Mouse (Mus musculus) liver, embryonic 11.5 days (tissue): ENCODE measurements at regions not wholly inside any gene's neighbourhood (a gene's known extent, or its start where the extent isn't known, plus 50 kb on each side); places are given as distances from the start of the nearest gene placed in this dataset.

Experiments used
- ATAC-seq: fragments of 200-750 bp; cut with Nextera tagmentation; replicated peaks from 2 replicates; pipeline ENCODE4 v1.8.0; 2017; ENCODE audit warnings: moderate number of reproducible peaks, mild to moderate bottlenecking, moderate TSS enrichment, moderate library complexity; ENCODE audit not compliant: low FRiP score
- DNase-seq: peaks from one replicate; pipeline ENCODE4 v3.0.0-alpha.2; 2017; ENCODE audit warnings: low spot score
- H3K27ac ChIP-seq: fragments of 300-500 bp; sonication (generic); 2 replicates; pipeline ENCODE4 v1.5.1; 2014; ENCODE audit warnings: mild to moderate bottlenecking, low read depth, low read length, control low read depth
- H3K27me3 ChIP-seq: fragments of 300-500 bp; sonication (generic); replicated peaks from 2 replicates; pipeline ENCODE4 v1.6.1; 2014; ENCODE audit warnings: low read length, mixed read lengths; ENCODE audit not compliant: control insufficient read depth, insufficient read depth
- H3K36me3 ChIP-seq: fragments of 300-500 bp; sonication (generic); 2 replicates; pipeline ENCODE4 v1.6.1; 2014; ENCODE audit warnings: mild to moderate bottlenecking, low read length, moderate library complexity, mixed read lengths; ENCODE audit not compliant: control insufficient read depth, insufficient read depth
- H3K4me1 ChIP-seq: fragments of 300-500 bp; sonication (generic); replicated peaks from 2 replicates; pipeline ENCODE4 v1.6.1; 2014; ENCODE audit warnings: low read length, mixed read lengths; ENCODE audit not compliant: control insufficient read depth, insufficient read depth
- H3K4me2 ChIP-seq: fragments of 300-500 bp; sonication (generic); 2 replicates; pipeline ENCODE4 v1.6.1; 2014; ENCODE audit warnings: mild to moderate bottlenecking, control low read depth, moderate library complexity
- H3K4me3 ChIP-seq: fragments of 300-500 bp; sonication (generic); 2 replicates; pipeline ENCODE4 v1.5.1; 2014; ENCODE audit warnings: low read depth, low read length, control low read depth
- H3K9ac ChIP-seq: fragments of 300-500 bp; sonication (generic); 2 replicates; pipeline ENCODE4 v1.6.1; 2014; ENCODE audit warnings: low read depth, low read length, control low read depth
- H3K9me3 ChIP-seq: fragments of 300-500 bp; sonication (generic); 2 replicates; pipeline ENCODE4 v1.6.1; 2016; ENCODE audit warnings: low read length, inconsistent platforms, mixed read lengths; ENCODE audit not compliant: control insufficient read depth
- WGBS: fragments of 180-500 bp; shearing (Covaris S2); extraction: QIAGEN DNeasy Blood & Tissue Kit; methylation state at CpG from one replicate; pipeline ENCODE4 v1.1.7; 2014; 5-methylcytosine and 5-hydroxymethylcytosine counted together

GRCm38 (mm10) chr3:147101765-147102113 is 249.6 kb downstream of the Ttll7 start:
- Histone ChIP-seq H3K4me3 (no peak overlapping the region), H3K27ac (no peak overlapping the region), H3K9me3 (no peaks in the 10 kb centered on the region), H3K27me3 (no peaks in the 10 kb centered on the region), H3K9ac (no peak overlapping the region), H3K4me2 (no peak overlapping the region), H3K4me1 (no peaks in the 10 kb centered on the region), H3K36me3 (no peaks in the 10 kb centered on the region)
- ATAC-seq: no peak
- DNase-seq: no peak
- WGBS: 80% methylated on average over 3 of the region's 3 CpGs

GRCm38 (mm10) chr3:147103428-147103827 is 251.3 kb downstream of the Ttll7 start:
- Histone ChIP-seq H3K9ac (no peak overlapping the region), H3K27ac (no peak overlapping the region), H3K9me3 (no peaks in the 10 kb centered on the region), H3K4me1 (no peaks in the 10 kb centered on the region), H3K27me3 (no peaks in the 10 kb centered on the region), H3K4me2 (no peak overlapping the region), H3K36me3 (no peaks in the 10 kb centered on the region), H3K4me3 (no peak overlapping the region)
- ATAC-seq: no peak
- 65% methylated on average over 7 of the region's 7 CpGs for WGBS
- DNase-seq: no peak

DNA sequence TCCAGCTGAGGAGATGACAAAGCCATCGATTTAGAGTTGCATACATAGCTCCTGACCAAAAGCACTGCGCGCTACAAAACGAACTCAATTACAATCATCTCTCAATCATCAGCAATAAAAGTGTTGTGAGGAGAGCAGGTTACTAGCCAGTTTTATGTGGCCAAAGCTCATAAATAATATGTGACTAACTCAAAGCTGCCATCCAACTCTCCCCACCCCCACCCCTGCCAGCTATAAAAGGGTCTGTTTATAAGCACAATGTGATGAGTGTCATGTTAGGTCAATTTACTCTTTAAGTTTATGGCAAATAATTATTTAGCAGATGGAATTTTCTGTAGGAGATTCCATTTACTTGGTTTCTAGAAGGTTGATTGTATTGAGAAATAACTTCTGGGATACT is 265.4 kb downstream of the Ttll7 start:
- WGBS: 89% methylated on average over 4 of the region's 4 CpGs
- no peak overlapping the region for H3K9ac ChIP-seq
- no peak for DNase-seq
- H3K9me3 ChIP-seq: no peaks in the 10 kb centered on the region
- H3K4me2 ChIP-seq: no peak overlapping the region
- no peaks in the 10 kb centered on the region for H3K36me3 ChIP-seq
- no peak overlapping the region for H3K27ac ChIP-seq
- ATAC-seq: no peak
- H3K4me3 ChIP-seq: no peak overlapping the region
- no peaks in the 10 kb centered on the region for H3K27me3 ChIP-seq
- H3K4me1 ChIP-seq: no peaks in the 10 kb centered on the region

GRCm38 (mm10) chr3:147118092-147118491 is 265.9 kb downstream of the Ttll7 start:
- Histone ChIP-seq H3K4me1 (no peaks in the 10 kb centered on the region), H3K36me3 (no peaks in the 10 kb centered on the region), H3K9ac (no peak overlapping the region), H3K9me3 (no peaks in the 10 kb centered on the region), H3K4me3 (no peak overlapping the region), H3K27ac (no peak overlapping the region), H3K4me2 (no peak overlapping the region), H3K27me3 (no peaks in the 10 kb centered on the region)
- ATAC-seq: no peak
- 55% methylated on average over 5 of the region's 5 CpGs for WGBS
- no peak for DNase-seq

GRCm38 (mm10) chr3:147118622-147119021 is 266.5 kb downstream of the Ttll7 start:
- H3K4me3 ChIP-seq: no peak overlapping the region
- no peaks in the 10 kb centered on the region for H3K27me3 ChIP-seq
- WGBS: 86% methylated on average over 6 of the region's 6 CpGs
- H3K27ac ChIP-seq: no peak overlapping the region
- no peaks in the 10 kb centered on the region for H3K4me1 ChIP-seq
- H3K9ac ChIP-seq: no peak overlapping the region
- ATAC-seq (no peak), DNase-seq (no peak)
- no peak overlapping the region for H3K4me2 ChIP-seq
- no peaks in the 10 kb centered on the region for H3K9me3 ChIP-seq
- no peaks in the 10 kb centered on the region for H3K36me3 ChIP-seq

DNA sequence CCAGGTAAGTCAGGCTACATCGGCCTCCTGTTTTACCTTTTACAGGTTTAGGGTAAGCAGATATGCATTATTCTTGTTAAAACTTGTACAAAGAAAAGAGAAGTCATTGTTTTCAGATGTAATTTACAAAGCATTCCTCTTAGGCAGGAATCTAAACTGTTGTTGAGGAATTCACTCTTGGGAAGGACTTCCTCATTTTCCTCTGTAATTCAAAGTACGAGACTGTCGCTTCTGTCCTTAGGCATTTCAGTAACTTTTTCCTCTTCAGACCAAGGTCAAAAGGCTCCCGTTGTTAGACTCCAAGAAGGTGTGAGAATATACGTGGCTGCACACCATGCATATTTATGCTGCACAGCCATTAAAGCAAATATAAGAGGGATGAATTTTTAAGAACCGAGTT is 269.7 kb downstream of the Ttll7 start:
- 74% methylated on average over 6 of the region's 6 CpGs for WGBS
- no peaks in the 10 kb centered on the region for H3K4me1 ChIP-seq

DNA sequence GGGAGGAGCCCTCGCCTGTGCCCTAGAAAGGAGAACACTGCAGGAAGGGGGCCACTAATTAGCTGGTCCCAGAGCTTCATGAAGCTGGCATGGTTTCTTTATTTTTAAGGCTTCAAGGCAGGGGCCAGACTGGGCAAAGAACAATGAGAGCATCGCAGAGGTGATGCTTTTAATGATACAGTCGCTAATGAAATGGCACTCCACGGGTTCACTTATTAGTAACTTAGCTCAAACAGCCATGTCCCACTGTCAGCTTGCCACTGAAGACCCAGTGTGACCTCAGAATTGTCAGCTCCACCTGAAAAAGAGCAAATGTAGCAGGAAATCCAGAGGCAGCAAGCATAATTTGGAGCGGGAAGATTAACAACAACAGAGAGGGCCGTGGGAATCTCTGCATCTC is 275.6 kb downstream of the Ttll7 start:
- DNase-seq (no peak), ATAC-seq (no peak)
- Histone ChIP-seq H3K4me1 (no peaks in the 10 kb centered on the region), H3K27me3 (no peaks in the 10 kb centered on the region), H3K36me3 (no peaks in the 10 kb centered on the region), H3K9me3 (no peaks in the 10 kb centered on the region), H3K9ac (no peak overlapping the region), H3K4me3 (no peak overlapping the region), H3K4me2 (no peak overlapping the region), H3K27ac (no peak overlapping the region)
- WGBS: 74% methylated on average over 6 of the region's 6 CpGs

More for the DNA sequence above, 269.7 kb downstream of the Ttll7 start:
- no peaks in the 10 kb centered on the region for H3K27me3 ChIP-seq
- H3K9me3 ChIP-seq: no peaks in the 10 kb centered on the region
- no peak for ATAC-seq
- H3K36me3 ChIP-seq: no peaks in the 10 kb centered on the region
- DNase-seq: no peak
- no peak overlapping the region for H3K4me3 ChIP-seq
- H3K4me2 ChIP-seq: no peak overlapping the region
- H3K27ac ChIP-seq: no peak overlapping the region
- H3K9ac ChIP-seq: no peak overlapping the region

DNA sequence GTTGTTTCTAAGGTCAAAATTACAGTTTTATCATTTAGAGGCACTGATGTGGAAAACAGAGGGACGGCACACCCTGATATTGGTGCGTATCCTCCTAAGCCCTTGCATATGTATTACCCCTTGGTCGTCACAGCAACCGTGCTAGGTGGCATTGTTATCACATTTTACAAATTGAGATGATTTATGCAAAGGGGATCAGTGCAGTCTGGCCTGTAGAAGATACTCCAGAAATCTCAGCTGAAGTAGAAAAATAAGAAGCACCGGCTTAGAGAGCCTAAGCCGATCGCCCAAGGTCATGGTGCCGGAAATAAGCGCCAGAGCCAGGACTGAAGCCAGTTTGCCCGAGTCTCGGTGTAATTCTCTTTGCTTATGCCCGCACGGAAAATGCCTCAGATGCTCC is 280.7 kb downstream of the Ttll7 start:
- no peak for ATAC-seq
- no peak for DNase-seq
- Histone ChIP-seq H3K4me3 (no peak overlapping the region), H3K9me3 (no peaks in the 10 kb centered on the region), H3K4me1 (no peaks in the 10 kb centered on the region), H3K36me3 (no peaks in the 10 kb centered on the region), H3K27ac (no peak overlapping the region), H3K9ac (no peak overlapping the region), H3K27me3 (no peaks in the 10 kb centered on the region), H3K4me2 (no peak overlapping the region)
- WGBS: 82% methylated on average over 13 of the region's 13 CpGs

DNA sequence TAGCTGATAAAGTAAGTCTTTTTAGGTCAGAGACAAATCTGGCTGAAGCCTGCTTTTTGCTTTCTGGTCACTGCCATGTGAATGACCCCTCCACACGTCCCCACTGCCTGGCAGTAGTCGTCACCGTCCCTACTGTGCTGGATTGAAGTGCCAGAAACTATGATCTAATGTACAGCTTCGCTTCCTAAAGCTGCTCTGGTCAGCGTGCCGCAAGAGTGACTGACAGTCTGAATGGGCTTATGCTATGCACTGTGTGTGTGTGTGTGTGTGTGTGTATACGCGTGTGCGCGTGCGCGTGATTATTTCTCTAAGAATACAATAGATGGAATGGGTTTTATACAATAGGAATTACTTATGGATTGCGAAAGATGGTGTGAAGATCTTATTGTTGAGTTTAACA is 281.2 kb downstream of the Ttll7 start:
- Histone ChIP-seq H3K4me1 (no peaks in the 10 kb centered on the region), H3K4me2 (no peak overlapping the region), H3K27me3 (no peaks in the 10 kb centered on the region), H3K9ac (no peak overlapping the region), H3K4me3 (no peak overlapping the region), H3K36me3 (no peaks in the 10 kb centered on the region), H3K27ac (no peak overlapping the region), H3K9me3 (no peaks in the 10 kb centered on the region)
- no peak for ATAC-seq
- WGBS: 84% methylated on average over 13 of the region's 13 CpGs
- no peak for DNase-seq
